8 mouse cellular contexts compared by ENCODE assay signal in genomic region chr7:143739511-143740461, GRCm38 (mm10). TPM values are rescaled to one million over a fixed set of nuclear protein-coding genes. Genes with fewer than 3 reads are reported as not detected.
DNase-seq lines count a peak whose midpoint lies in the region; ATAC-seq and TF ChIP-seq lines count a peak whose summit lies in the region.

No protein-coding gene starts in this region.

- H3K4me1 ChIP-seq in forebrain, embryonic 12.5 days, result peaks cover 28% of the 10 kb centered on the region
- H3K4me1 ChIP-seq in heart, embryonic 16.5 days (ENCODE audit: control insufficient read depth, insufficient read depth, low read length), result peaks cover 25% of the 10 kb centered on the region
- no peaks in the 10 kb centered on the region for H3K4me1 ChIP-seq in liver, embryonic 16.5 days (ENCODE audit: control insufficient read depth, low read depth, low read length)
- H3K4me1 ChIP-seq in neural tube, embryonic 13.5 days (replicated peaks), result peaks cover 39% of the 10 kb centered on the region

- peak overlapping the region; percentile 85 for H3K9ac ChIP-seq in forebrain, embryonic 12.5 days
- peak overlapping the region; percentile 94 for H3K9ac ChIP-seq in heart, embryonic 16.5 days (ENCODE audit: low read length)
- peak overlapping the region; percentile 41; the same call in 1 of the 2 replicates for H3K9ac ChIP-seq in liver, embryonic 16.5 days (ENCODE audit: low read depth, low read length)
- H3K9ac ChIP-seq in neural tube, embryonic 13.5 days, result peak overlapping the region; percentile 96

- peak overlapping the region; percentile 77 for H3ac ChIP-seq in C2C12 (ENCODE audit: control insufficient read depth, insufficient read length, low read depth)

- WGBS in forebrain, embryonic 12.5 days, result 5% methylated on average over 36 of the region's 38 CpGs
- WGBS in heart, embryonic 16.5 days, result 2% methylated on average over 35 of the region's 38 CpGs
- WGBS in liver, embryonic 16.5 days (ENCODE audit: insufficient replicate concordance), result 7% methylated on average over 38 of the region's 38 CpGs
- 4% methylated on average over 38 of the region's 38 CpGs for WGBS in neural tube, embryonic 13.5 days

- peak overlapping the region; percentile 65 for H3K4me3 ChIP-seq in C2C12 (ENCODE audit: insufficient read depth, poor library complexity, severe bottlenecking)
- peak overlapping the region; percentile 53 for H3K4me3 ChIP-seq in forebrain, embryonic 12.5 days (replicated peaks)
- peak overlapping the region; percentile 79 for H3K4me3 ChIP-seq in heart, embryonic 16.5 days (ENCODE audit: low read length)
- peak overlapping the region; percentile 50 for H3K4me3 ChIP-seq in liver, embryonic 16.5 days (ENCODE audit: low read depth, low read length)
- peak overlapping the region; percentile 76 for H3K4me3 ChIP-seq in neural tube, embryonic 13.5 days

- peaks cover 40% of the 10 kb centered on the region for H3K79me3 ChIP-seq in C2C12 (ENCODE audit: low read depth)

- peaks cover 53% of the 10 kb centered on the region for H3K79me2 ChIP-seq in C2C12 (ENCODE audit: control insufficient read depth, insufficient read depth)

- H3K4me2 ChIP-seq in forebrain, embryonic 12.5 days, result peak overlapping the region; percentile 83
- peak overlapping the region; percentile 63 for H3K4me2 ChIP-seq in heart, embryonic 16.5 days (ENCODE audit: low read depth, low read length)
- H3K4me2 ChIP-seq in liver, embryonic 16.5 days (ENCODE audit: low read depth, low read length), result peak overlapping the region; percentile 53
- H3K4me2 ChIP-seq in neural tube, embryonic 13.5 days, result peak overlapping the region; percentile 75

- no peak for TF ChIP-seq CTCF in C2C12 (IDR thresholded peaks at IDR 0.05; ENCODE audit: control insufficient read depth, insufficient read depth, insufficient read length)

- no peaks in the 10 kb centered on the region for H3K9me3 ChIP-seq in forebrain, embryonic 12.5 days
- H3K9me3 ChIP-seq in heart, embryonic 16.5 days (replicated peaks; ENCODE audit: control insufficient read depth, low read length), result no peaks in the 10 kb centered on the region
- H3K9me3 ChIP-seq in liver, embryonic 16.5 days (replicated peaks; ENCODE audit: control insufficient read depth, low read length), result no peaks in the 10 kb centered on the region
- no peaks in the 10 kb centered on the region for H3K9me3 ChIP-seq in neural tube, embryonic 13.5 days

- H3K36me3 ChIP-seq in C2C12 (ENCODE audit: control insufficient read depth, insufficient read depth), result no peaks in the 10 kb centered on the region
- no peaks in the 10 kb centered on the region for H3K36me3 ChIP-seq in forebrain, embryonic 12.5 days (replicated peaks)
- no peaks in the 10 kb centered on the region for H3K36me3 ChIP-seq in heart, embryonic 16.5 days (ENCODE audit: control insufficient read depth, insufficient read depth)
- H3K36me3 ChIP-seq in liver, embryonic 16.5 days (ENCODE audit: control insufficient read depth, insufficient read depth), result no peaks in the 10 kb centered on the region
- no peaks in the 10 kb centered on the region for H3K36me3 ChIP-seq in neural tube, embryonic 13.5 days

- H3K27me3 ChIP-seq in C2C12 (ENCODE audit: control insufficient read depth, insufficient read depth, insufficient read length), result no peaks in the 10 kb centered on the region
- H3K27me3 ChIP-seq in forebrain, embryonic 12.5 days, result peaks cover 32% of the 10 kb centered on the region
- H3K27me3 ChIP-seq in heart, embryonic 16.5 days (ENCODE audit: control insufficient read depth, insufficient read depth, low read length), result 0 out of 2 replicates have a peak, but pooled peaks cover 2% of the 10 kb centered on the region
- peaks cover 32% of the 10 kb centered on the region for H3K27me3 ChIP-seq in liver, embryonic 16.5 days (ENCODE audit: control insufficient read depth, insufficient read depth, low read depth, low read length)
- H3K27me3 ChIP-seq in neural tube, embryonic 13.5 days, result no peaks in the 10 kb centered on the region; the same call in 1 of the 2 replicates

- H3K27ac ChIP-seq in forebrain, embryonic 12.5 days, result peak overlapping the region; percentile 57
- H3K27ac ChIP-seq in heart, embryonic 16.5 days (ENCODE audit: low read length), result peak overlapping the region; percentile 89
- no peak overlapping the region for H3K27ac ChIP-seq in liver, embryonic 16.5 days (ENCODE audit: low read length)
- H3K27ac ChIP-seq in neural tube, embryonic 13.5 days (replicated peaks), result peak overlapping the region; percentile 77

- DNase-seq in adrenal gland, postnatal 25 days, result peak; percentile 88
- peak; percentile 91 for DNase-seq in kidney, postnatal 14 days
- peak; percentile 45 to 53 for DNase-seq in thymus, adult 18-20 months

- peak; percentile 90 for ATAC-seq in forebrain, embryonic 12.5 days (ENCODE audit: low FRiP score)
- peak; percentile 93 for ATAC-seq in heart, embryonic 16.5 days (replicated peaks; ENCODE audit: extremely low read depth, insufficient read depth, low FRiP score)
- peak; percentile 63 for ATAC-seq in liver, embryonic 16.5 days (ENCODE audit: low read depth)
- peak; percentile 93 for ATAC-seq in neural tube, embryonic 13.5 days (ENCODE audit: low read depth)

TF ChIP-seq in C2C12, 6 proteins besides CTCF, POLR2A, EP300 and RAD21:
- TF ChIP-seq USF1 (IDR thresholded peaks at IDR 0.05; ENCODE audit: low read depth) (no peak), MAX (IDR thresholded peaks at IDR 0.05) (peak; percentile 58), MYOD1 (IDR thresholded peaks at IDR 0.05; ENCODE audit: control insufficient read depth, insufficient read length, low read depth) (peak; percentile 61)

RNA-seq across cellular contexts. Expression of gene Osbpl5, which starts 17.0 kb away (rescaled TPM):
- 41.1 TPM for polyA plus RNA-seq in C2C12 (2012; fragmentation: generic; extraction: Trizol)
- 22.8 and 37.0 TPM in 2 replicates for total RNA-seq in adrenal gland, postnatal 25 days (2021)
- 15.1 and 17.5 TPM in 2 replicates for polyA plus RNA-seq in forebrain, embryonic 12.5 days (2016; fragmentation: Nextera tagmentation; extraction: Ambion mirVana)
- 35.8 and 39.5 TPM in 2 replicates for polyA plus RNA-seq in heart, embryonic 16.5 days (2015; fragmentation: Nextera tagmentation; extraction: Ambion mirVana)
- polyA plus RNA-seq in liver, embryonic 16.5 days (2015; fragmentation: Nextera tagmentation; extraction: Ambion mirVana), result 1.9 and 2.2 TPM in 2 replicates
- polyA plus RNA-seq in neural tube, embryonic 13.5 days (2015; fragmentation: Nextera tagmentation; extraction: Ambion mirVana), result 27.8 and 34.4 TPM in 2 replicates

RNA-seq across cellular contexts. Expression of gene Mrgprg, which starts 27.0 kb away (rescaled TPM):
- polyA plus RNA-seq in C2C12 (2012; fragmentation: generic; extraction: Trizol), result not detected
- total RNA-seq in adrenal gland, postnatal 25 days (2021), result 0.27 and 0.67 TPM in 2 replicates
- not detected in 2 replicates for polyA plus RNA-seq in forebrain, embryonic 12.5 days (2016; fragmentation: Nextera tagmentation; extraction: Ambion mirVana)
- polyA plus RNA-seq in heart, embryonic 16.5 days (2015; fragmentation: Nextera tagmentation; extraction: Ambion mirVana), result not detected in 2 replicates
- not detected in 2 replicates for polyA plus RNA-seq in liver, embryonic 16.5 days (2015; fragmentation: Nextera tagmentation; extraction: Ambion mirVana)
- not detected in 2 replicates for polyA plus RNA-seq in neural tube, embryonic 13.5 days (2015; fragmentation: Nextera tagmentation; extraction: Ambion mirVana)

RNA-seq across cellular contexts. Expression of gene Mrgpre, which starts 44.5 kb away (rescaled TPM):
- 2.9 TPM for polyA plus RNA-seq in C2C12 (2012; fragmentation: generic; extraction: Trizol)
- total RNA-seq in adrenal gland, postnatal 25 days (2021), result 1.4 and 2.0 TPM in 2 replicates
- polyA plus RNA-seq in forebrain, embryonic 12.5 days (2016; fragmentation: Nextera tagmentation; extraction: Ambion mirVana), result 2.7 and 3.2 TPM in 2 replicates
- 1.7 and 2.2 TPM in 2 replicates for polyA plus RNA-seq in heart, embryonic 16.5 days (2015; fragmentation: Nextera tagmentation; extraction: Ambion mirVana)
- polyA plus RNA-seq in liver, embryonic 16.5 days (2015; fragmentation: Nextera tagmentation; extraction: Ambion mirVana), result 0.41 and 0.51 TPM in 2 replicates
- 4.6 and 5.1 TPM in 2 replicates for polyA plus RNA-seq in neural tube, embryonic 13.5 days (2015; fragmentation: Nextera tagmentation; extraction: Ambion mirVana)

RNA-seq across cellular contexts. Expression of gene Tnfrsf23, which starts 54.1 kb away (rescaled TPM):
- 16.7 TPM for polyA plus RNA-seq in C2C12 (2012; fragmentation: generic; extraction: Trizol)
- total RNA-seq in adrenal gland, postnatal 25 days (2021), result 1.4 and 2.7 TPM in 2 replicates
- 0.28 and 0.51 TPM in 2 replicates for polyA plus RNA-seq in forebrain, embryonic 12.5 days (2016; fragmentation: Nextera tagmentation; extraction: Ambion mirVana)
- 1.3 and 1.5 TPM in 2 replicates for polyA plus RNA-seq in heart, embryonic 16.5 days (2015; fragmentation: Nextera tagmentation; extraction: Ambion mirVana)
- polyA plus RNA-seq in liver, embryonic 16.5 days (2015; fragmentation: Nextera tagmentation; extraction: Ambion mirVana), result 0.35 and 0.55 TPM in 2 replicates
- 0.43 and 0.96 TPM in 2 replicates for polyA plus RNA-seq in neural tube, embryonic 13.5 days (2015; fragmentation: Nextera tagmentation; extraction: Ambion mirVana)

Comparison
In these comparisons a context has a peak if more than half of its experiments do, and no peak if none do; other contexts are left out.
1. H3K9ac ChIP-seq: peak in every context shown above with its lines; median percentile 96 in neural tube, embryonic 13.5 days; 94 in heart, embryonic 16.5 days; 85 in forebrain, embryonic 12.5 days; 41 in liver, embryonic 16.5 days.